Mouse (Mus musculus) left cerebral cortex, postnatal 10 days (tissue): Measurements from ENCODE around the gene Gatb. TPM values are rescaled to one million over a fixed set of nuclear protein-coding genes. Genes with fewer than 3 reads are reported as not detected.

Experiments
- DNase-seq, 2 experiments: peaks; one replicate each; pipeline ENCODE4 v3.0.0; 2021 to 2022; ENCODE audit warnings: low spot score in 2 of 2, mixed read lengths in 1 of 2; ENCODE audit errors: extremely low spot score in 1 of 2
- intact Hi-C: fragments of 180-260 bp; cut with DNase I; formaldehyde crosslinking; loops from one replicate; pipeline ENCODE4 v1.15.1; 2025
- total RNA-seq, 2 experiments: library from RNA; stranded (reverse); gene quantifications; 2 replicates each; pipeline ENCODE4 v1.2.3; 2021

The Gatb gene
- total RNA-seq, 2 experiments from 2014 or later, result 18.3 to 21.6 TPM

DNA sequence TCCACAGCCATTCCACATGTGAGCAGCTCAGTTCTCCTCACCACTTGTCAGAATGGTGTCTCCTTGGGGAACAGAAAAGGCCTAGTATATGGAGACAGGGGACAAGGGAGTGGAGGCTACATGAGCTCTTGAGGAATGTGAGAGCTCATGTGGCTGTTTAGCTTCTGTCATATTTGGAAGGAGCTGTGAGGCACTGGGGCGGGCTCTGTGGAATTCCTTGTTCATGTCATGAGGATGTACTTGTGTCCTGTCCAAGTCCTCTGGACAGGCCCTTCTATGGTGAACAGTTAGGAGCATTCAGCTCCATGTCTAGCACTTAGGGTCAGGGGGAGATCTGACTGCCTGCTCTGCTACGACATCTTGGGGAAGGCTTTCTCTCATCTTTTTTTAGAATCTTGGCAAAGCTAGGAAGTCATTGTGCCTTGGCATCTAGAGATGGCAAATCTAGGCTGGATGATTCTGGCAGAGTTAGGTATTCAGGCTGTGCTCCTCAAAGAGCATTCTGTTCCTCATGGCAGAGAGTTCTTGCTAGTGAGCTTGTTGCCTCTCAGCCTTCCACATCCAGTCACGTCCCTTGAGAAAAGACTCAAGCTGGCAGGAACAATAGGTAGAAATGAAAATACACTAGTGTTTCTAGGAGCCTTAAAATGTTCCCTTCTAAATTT, 16.3 kb downstream of the Gatb start:
- intact Hi-C loops, result no loop called here
- no peak for DNase-seq

DNA sequence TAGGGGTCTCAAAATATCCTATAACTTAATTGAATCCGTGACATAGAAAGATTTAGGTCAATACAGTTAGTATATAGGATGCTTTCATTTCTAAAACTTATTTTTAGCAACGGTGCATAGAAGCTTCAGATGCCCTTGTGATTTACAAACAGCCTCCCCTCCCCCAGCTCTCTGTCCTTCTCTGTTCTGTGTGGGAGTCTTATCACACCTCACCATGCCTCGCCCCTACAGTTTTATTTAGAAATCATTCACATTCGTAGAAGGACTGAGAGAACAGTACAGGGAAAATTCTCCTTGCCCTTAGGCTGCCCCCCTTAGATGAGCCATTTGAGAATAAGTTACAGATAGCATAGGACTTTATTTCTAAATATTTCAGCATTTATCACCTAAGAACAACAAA, 18.1 kb downstream of the Gatb start:
- intact Hi-C loops, result no loop called here
- DNase-seq, result no peak

DNA sequence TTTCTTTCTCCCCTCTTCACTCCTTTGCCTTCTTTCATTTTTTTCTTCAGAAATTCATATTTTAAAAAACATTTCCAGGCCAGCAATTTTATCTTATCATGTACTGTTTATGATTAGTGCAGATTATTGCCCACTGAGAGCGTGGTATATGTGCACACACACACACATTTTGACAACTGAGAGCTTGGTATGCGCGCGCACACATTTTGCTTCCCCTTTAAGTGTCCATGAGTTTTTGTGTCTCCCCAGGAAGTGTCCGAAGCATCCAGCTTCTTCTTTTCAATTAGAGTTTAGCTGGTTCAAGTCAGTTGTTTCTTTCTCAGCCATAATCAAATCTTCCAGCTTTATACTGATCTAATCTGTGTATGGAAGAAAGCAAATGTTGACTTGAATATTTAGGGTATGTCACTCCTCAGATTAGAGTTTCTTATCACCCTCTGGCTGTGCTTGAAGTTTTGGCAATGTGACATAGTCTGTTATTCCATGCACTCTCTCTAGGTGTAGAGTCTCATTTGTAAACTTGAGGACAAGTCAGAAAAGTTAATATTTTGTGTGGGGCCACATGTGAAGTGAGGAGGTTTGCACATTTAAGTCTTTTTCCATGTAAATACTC, 18.8 kb downstream of the Gatb start:
- intact Hi-C loops, result no loop called here

DNA sequence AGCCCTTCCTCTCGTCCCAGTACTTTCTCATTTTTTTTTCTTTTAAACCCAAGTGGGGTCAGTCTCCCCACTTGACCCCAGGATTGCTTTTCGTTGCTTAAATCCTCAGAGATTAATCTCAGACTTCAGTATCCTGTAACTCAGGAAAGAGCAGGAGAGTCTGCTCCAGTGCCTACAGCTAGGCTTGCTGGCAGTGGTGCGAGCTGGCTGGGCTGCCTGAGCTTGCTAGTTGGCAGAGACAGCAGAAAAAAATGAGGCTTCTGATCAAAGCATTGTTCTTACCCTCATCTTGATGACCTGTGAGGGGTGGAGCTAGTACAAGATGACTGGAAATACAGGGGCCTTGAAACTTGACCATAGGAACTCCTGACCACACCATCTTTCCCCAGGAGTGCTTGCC, 20.5 kb downstream of the Gatb start:
- intact Hi-C loops, result no loop called here
- no peak for DNase-seq

More for the DNA sequence above, 18.8 kb downstream of the Gatb start:
- DNase-seq, result no peak

DNA sequence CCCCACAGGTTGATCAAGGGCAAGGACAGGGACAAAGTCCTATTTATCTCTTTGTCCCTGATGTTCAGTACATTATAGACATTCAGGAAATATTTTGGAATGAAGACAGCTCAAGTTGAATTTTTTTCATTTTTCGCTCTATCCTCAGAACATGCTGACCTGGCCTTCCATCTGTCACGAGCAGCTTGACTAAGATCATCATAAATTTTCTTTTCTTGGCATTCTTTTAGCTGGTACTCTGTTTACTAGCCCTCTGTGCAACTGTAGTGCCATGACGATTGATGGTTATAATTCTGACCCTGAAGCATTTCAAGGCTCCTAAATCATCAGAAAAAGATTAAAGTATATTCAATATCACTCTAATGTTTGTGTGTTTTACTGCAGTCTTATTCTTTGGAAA, 25.6 kb downstream of the Gatb start:
- intact Hi-C loops, result no loop called here
- DNase-seq, result no peak

DNA sequence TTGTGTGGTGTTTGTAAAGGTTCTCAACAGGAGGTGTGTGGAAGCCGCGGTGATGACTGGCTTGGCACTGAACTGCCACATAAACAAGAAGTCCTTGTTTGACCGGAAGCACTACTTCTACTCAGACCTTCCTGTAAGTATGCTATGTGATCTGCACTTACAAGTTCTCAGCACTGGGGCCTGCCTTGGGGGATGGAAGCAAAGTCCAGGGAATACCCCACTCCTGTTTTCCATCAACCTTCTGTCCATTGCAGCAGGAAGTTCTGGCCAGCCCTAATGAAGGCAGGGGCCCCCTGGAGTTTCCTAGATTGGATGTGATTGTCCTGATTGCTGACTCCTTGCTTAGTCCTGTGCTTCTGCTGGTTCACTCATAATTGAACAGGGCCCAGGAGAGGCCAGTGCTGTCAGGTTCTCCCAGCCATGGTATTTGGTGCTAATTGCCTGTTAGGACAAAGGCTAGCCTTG, 28.0 kb downstream of the Gatb start:
- DNase-seq, result no peak
- intact Hi-C loops, result no loop called here

DNA sequence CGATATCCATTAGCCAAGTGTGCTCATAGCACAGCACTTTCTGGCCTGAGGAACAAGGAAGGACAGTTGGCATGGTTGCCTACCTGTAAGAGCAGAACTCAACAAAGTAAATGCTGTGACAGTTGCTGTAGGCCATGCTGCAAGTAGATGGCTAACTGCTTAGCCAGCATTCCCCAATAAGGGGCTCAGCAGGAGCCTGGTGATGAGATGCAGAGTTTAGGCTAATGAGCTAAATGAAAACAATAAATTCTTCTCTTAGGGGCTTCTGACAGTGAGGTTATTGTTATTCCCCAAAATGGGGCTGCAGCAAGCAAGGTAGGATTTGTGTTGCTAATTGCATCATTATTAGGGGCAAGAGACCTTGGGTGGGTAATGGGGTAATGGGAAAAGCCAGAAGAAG, 29.9 kb downstream of the Gatb start:
- DNase-seq, result no peak
- intact Hi-C loops, result no loop called here

DNA sequence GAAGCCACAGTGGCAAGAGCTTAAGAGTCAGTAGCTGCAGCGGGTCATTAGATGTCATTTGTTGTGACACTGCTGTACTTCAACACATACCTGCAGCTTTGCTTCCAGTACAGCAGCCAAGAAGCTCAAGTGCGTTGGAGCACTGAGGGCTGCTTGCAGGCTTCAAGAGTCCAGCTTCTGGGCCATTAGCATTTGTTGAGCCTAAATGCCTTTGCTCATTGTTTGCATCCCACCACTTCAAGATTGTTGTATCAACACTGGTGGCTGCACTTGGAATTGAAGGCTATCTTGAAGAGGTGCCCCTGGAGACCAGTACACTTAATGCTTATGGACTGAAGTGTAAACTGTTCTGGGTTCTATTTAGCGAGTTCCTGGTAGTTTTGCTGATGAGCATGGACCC, 33.0 kb downstream of the Gatb start:
- intact Hi-C loops, result no loop called here
- DNase-seq, result no peak

DNA sequence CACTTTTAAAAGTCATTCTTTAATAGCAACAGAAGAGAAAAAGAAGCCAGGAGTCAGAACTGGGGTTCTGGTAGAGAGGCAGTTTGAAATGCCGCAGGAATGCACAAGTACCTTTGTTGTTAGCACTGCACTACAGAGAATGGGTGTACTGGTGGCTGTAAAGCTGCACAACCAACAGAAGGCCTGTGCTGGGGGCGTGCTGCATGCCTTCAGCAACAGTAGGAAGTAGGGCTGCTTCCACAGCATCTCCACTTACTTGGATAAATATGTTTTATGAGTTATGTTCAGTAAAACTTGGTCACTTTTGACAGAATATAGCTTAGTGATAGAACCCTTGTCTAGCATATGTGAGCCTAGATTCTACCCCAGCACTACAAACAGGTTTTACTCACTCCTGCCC, 33.8 kb downstream of the Gatb start:
- DNase-seq, result no peak
- intact Hi-C loops, result no loop called here

DNA sequence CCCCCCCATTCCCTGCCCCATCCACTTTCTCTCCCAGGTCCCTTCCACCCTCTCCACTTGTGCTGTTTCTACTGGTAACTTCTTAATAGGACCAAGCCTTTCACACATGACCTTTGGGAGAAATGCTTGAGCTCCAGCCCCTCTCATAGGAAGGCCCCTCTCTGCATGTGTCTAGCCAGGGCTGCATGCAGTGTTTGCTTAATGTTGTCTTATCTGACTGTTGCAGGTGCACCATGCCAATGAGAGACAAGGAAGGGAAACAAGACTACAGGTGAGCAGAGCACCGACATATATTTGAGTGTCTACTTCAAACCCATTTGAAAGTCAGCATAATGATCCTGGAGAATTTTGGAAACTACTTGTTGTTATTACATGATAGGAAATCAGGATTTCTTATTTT, 42.5 kb downstream of the Gatb start:
- intact Hi-C loops, result no loop called here
- no peak for DNase-seq

DNA sequence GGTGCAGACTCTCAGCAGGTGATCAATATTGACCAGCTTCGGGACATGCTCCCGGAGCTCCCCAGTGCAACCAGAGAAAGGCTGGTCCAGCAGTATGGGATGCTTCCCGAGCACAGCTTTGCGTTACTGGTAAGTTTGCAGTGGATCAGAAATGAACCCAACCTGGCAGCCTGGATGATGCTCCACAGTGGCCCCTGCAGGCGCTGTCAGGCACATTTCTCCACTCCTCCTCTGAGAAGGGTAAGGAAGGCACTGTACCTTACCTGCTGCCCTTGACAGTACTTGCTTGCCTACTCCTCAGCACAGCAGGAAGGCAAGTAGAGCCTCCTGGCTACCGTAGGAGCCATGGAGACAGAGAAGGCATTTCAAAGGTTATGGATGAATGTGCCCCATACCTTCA, 45.0 kb downstream of the Gatb start:
- intact Hi-C loops, result no loop called here

DNA sequence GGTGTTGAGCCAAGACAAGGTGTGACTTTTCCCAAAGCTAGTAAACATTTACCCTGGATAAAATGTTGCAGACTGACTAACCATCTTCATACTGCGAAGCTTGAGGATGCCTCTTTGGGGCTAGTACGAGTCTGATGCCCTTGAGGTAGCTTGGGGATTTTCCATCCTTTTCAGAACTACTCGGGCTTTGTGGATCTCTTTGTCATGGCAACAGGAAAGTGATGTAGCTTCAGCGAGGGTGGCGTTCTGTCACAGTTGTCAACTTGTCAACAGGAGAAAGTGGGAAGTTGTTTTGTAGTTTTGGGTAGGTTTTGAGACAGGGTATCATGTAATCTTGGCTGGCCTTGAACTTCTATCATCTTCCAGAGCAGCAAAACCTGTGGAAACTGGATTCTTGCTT, 45.4 kb downstream of the Gatb start:
- intact Hi-C loops, result no loop called here
- DNase-seq, result no peak

More for the DNA sequence above, 45.0 kb downstream of the Gatb start:
- no peak for DNase-seq

DNA sequence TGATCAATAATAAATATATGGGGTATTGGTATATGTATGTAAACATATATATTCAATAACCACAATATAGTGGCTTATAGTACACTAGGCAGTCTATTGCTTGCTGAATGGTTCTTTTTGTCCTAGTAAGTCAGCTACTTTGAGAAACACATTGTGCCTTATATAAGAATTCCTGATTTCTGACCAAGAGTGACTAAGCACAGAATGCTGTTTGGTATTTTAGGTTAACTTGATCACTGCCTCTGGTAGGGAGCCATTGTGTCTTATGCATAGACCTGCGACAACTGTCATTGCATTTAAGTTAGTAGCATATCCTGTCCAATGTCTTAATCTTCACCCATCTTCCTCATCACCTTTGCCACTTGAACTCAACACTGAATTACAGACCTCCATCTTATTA, 45.8 kb downstream of the Gatb start:
- DNase-seq, result no peak
- intact Hi-C loops, result no loop called here

DNA sequence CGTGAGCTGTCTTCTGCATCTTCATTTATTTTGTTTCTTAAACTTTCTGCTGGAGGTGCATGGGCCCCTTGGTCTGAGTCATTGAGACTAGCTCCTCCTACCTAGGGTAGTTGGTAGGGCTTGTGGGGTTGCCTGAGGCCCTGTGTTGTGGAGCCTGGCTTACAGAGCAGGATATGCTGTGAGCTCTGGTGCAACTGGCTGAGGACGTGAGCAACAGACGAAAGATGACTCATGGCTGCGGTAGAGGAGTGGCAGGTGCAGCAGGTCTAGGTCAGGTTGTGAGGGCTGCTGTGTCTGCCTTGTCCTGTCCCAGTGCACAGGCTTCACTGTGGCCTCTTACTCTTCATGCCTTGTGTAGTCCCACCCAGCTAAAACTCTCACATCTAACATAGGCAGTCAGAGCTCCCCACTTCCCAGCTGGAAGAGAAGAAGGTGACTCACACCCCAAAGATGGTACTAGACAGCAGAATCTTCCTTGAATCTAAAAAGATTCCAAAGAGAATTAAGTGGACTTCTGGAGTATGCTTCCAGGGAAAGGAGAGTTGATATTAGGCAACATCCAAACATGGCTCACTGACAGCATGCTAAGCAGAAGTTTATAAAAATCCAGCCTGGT, 56.1 kb downstream of the Gatb start:
- intact Hi-C loops, result no loop called here

DNA sequence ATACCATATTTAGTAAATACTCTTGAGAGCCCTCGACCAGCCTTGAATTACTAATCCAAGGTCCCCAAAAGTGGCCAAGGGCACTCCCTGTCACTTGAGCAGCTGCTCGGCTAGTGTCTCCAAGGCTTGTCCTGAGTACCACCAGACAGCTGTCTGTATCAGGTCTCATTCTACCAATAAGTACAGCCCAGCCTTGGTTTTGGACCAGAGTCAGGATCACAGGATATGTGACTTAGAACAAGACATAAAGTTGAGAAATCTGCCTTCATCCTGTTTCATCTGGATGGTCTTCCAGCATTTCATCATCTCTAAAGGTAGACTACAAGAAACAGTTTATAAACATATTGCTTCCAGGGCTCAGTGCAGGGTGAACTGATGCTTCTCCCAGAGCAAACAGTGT, 59.8 kb downstream of the Gatb start:
- DNase-seq, result no peak
- intact Hi-C loops, result no loop called here

More for the DNA sequence above, 56.1 kb downstream of the Gatb start:
- no peak for DNase-seq

DNA sequence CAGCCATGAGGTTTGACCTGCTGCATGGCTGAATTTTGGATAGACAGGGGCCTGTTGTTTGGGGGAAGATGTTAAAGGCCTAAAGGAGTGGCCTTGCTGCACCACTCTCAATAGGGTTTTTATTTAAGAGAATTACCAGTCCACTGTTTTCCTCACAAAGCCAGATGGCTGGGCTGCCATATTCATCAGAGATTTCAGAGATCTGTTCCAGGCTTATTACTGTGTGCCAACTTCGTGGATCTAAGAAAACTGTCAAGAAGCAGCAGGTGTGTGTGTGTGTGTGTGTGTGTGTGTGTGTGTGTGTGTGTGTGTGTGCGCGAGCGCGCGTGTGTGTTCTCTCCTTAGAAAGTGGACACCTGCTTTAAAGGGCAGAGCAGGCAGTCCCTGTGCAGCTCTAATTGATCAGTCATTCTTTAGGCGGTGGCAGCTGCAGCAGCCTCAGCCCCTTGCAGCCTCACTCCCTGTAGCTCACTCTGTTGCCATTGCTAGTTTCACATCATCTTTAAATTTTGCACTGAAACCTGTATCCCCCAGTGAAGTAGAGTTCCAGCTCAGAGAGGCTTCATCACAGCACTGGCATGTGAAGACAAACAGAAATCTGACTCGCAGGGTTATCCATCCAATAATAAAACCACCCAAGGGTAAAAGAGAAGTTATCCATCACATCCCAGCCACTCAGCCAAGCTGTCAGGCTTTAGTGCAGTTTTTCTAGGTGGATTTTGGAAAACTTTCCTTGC, 60.6 kb downstream of the Gatb start:
- intact Hi-C loops, result no loop called here
- DNase-seq, result no peak

DNA sequence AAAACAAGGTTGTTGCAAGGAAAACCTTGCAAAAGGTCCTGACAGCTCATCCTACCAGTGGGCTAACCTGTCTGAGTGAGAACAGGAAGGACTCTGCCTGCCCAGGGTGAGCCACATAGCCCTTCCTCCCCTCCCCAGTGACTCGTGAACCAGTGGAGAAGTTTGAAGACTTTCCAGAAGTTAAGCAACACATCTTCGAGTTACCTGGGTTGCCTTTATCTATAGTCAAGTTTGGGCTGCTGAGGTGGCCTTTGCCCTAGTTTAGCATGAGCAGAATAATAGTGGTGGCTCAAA, 61.2 kb downstream of the Gatb start:
- intact Hi-C loops, result no loop called here
- no peak for DNase-seq

DNA sequence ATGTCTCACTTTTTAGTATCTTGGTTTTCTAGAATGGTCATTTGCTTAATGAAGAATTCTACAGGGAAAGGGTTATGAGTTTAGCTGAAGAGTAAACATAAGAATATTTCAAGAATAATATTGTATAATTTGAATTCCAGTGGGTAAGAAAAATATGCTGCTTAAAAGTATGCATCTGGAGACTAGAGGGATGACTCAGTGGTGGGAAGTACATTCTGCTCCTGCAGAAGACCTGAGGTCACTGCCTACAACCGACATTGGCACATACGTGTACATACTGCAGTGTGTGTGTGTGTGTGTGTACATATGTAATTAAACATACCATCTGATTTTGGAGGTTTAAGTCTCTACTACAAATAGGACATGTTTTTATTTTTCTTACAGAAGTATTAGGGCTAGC, 61.7 kb downstream of the Gatb start:
- intact Hi-C loops, result no loop called here

DNA sequence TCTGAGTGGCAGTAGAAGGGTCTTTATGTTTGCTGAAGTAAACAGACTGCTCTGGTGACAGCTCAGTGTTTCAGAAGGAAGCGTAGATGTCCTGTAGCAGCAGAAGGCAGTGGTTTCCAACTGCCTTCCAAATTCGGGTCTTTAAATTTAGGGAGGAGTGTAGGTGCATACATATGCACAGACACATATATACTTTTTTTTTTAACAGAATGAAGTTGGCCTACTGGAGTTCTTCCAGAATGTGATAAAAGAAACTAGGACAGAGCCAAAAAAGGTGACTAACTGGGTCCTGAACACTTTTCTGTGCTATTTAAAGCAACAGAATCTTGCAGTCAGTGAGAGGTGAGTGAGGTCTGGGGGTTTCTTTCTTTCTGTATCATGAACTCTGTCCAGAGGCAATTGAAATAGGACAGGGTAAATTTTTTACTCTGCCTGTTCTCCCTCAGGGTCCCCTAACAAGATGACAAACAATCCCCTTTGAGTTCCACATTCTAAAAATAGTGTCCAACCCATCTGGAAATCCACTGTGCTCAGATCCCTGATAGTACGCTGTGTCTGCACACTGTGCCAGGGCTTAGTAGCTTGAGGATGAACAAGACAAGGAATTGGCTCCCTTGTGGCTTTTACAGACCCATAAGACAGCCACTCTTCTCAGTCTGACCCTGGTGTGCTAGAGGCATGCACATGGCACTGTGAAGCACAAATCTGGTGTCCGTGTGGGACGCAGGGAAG, 63.0 kb downstream of the Gatb start:
- DNase-seq, result no peak
- intact Hi-C loops, result no loop called here

More for the DNA sequence above, 61.7 kb downstream of the Gatb start:
- DNase-seq, result no peak
